Comparison of ENCODE assay signal across 25 mouse cellular contexts in genomic region chr2:21294002-21294401, GRCm38 (mm10).
DNase-seq lines count a peak whose midpoint lies in the region; ATAC-seq and TF ChIP-seq lines count a peak whose summit lies in the region.
"Had no signal": no experiment of that assay in that cellular context is flagged by ENCODE, and none has a peak within 500 bp of the region (broad histone marks: within the 10 kb centered on the region; RNA-seq: fewer than 3 reads in every experiment).

No protein-coding gene starts in this region.

- H3K27ac ChIP-seq in hindbrain, embryonic 16.5 days (ENCODE audit: low read depth, low read length), result no peak overlapping the region
- H3K27ac ChIP-seq: embryonic facial prominence, embryonic 12.5 days; embryonic facial prominence, embryonic 15.5 days; gastrocnemius, adult 2 months; hindbrain, embryonic 12.5 days had no signal

- no peak for ATAC-seq in hindbrain, embryonic 16.5 days
- ATAC-seq: activated CD4-positive, CD25-positive, alpha-beta regulatory T cell, adult 4 months; CD4-positive, CD25-positive, alpha-beta regulatory T cell, adult 4 months; forebrain, embryonic 14.5 days; forebrain, postnatal 0 days; intestine, embryonic 16.5 days had no signal

- WGBS in hindbrain, embryonic 16.5 days, result 64% methylated on average over 2 of the region's 2 CpGs

- no peak overlapping the region for H3ac ChIP-seq in C2C12 (ENCODE audit: control insufficient read depth, insufficient read length, low read depth)
- H3ac ChIP-seq in myocyte (ENCODE audit: control insufficient read depth, insufficient read length), result no peak overlapping the region

- H3K79me2 ChIP-seq in C2C12 (ENCODE audit: control insufficient read depth, insufficient read depth) (no peaks in the 10 kb centered on the region), myocyte (ENCODE audit: control insufficient read depth, insufficient read depth) (no peaks in the 10 kb centered on the region)

- H3K27me3 ChIP-seq in C2C12 (ENCODE audit: control insufficient read depth, insufficient read depth, insufficient read length) (no peaks in the 10 kb centered on the region), myocyte (ENCODE audit: control insufficient read depth, insufficient read depth, insufficient read length) (no peaks in the 10 kb centered on the region)
- H3K27me3 ChIP-seq in hindbrain, embryonic 16.5 days (replicated peaks; ENCODE audit: control insufficient read depth, insufficient read depth, low read length), result no peaks in the 10 kb centered on the region
- H3K27me3 ChIP-seq: embryonic facial prominence, embryonic 12.5 days; embryonic facial prominence, embryonic 15.5 days; hindbrain, embryonic 12.5 days; hindbrain, embryonic 15.5 days had no signal

- H3K4me3 ChIP-seq in C2C12 (ENCODE audit: insufficient read depth, poor library complexity, severe bottlenecking), result no peak overlapping the region
- H3K4me3 ChIP-seq in myocyte, result no peak overlapping the region
- H3K4me3 ChIP-seq in hindbrain, embryonic 16.5 days (ENCODE audit: low read length), result no peak overlapping the region
- H3K4me3 ChIP-seq: embryonic facial prominence, embryonic 12.5 days; embryonic facial prominence, embryonic 15.5 days; gastrocnemius, adult 2 months; hindbrain, embryonic 12.5 days; hindbrain, embryonic 15.5 days had no signal

- H3K79me3 ChIP-seq in C2C12 (ENCODE audit: low read depth), result no peaks in the 10 kb centered on the region

- H3K36me3 ChIP-seq in C2C12 (ENCODE audit: control insufficient read depth, insufficient read depth) (no peaks in the 10 kb centered on the region), myocyte (ENCODE audit: control insufficient read depth, insufficient read depth) (no peaks in the 10 kb centered on the region)
- no peaks in the 10 kb centered on the region for H3K36me3 ChIP-seq in hindbrain, embryonic 16.5 days (ENCODE audit: control insufficient read depth, insufficient read depth, low read length)
- H3K36me3 ChIP-seq: embryonic facial prominence, embryonic 12.5 days; embryonic facial prominence, embryonic 15.5 days; hindbrain, embryonic 12.5 days; hindbrain, embryonic 15.5 days had no signal

- TF ChIP-seq CTCF in C2C12 (IDR thresholded peaks at IDR 0.05; ENCODE audit: control insufficient read depth, insufficient read depth, insufficient read length), result no peak

- TF ChIP-seq POLR2A in myocyte (IDR thresholded peaks at IDR 0.05; ENCODE audit: insufficient read length, low read depth), result no peak

- H3K4me1 ChIP-seq in hindbrain, embryonic 16.5 days (ENCODE audit: control insufficient read depth, insufficient read depth, low read depth, low read length), result peaks cover 6% of the 10 kb centered on the region
- H3K4me1 ChIP-seq: embryonic facial prominence, embryonic 12.5 days; embryonic facial prominence, embryonic 15.5 days had no signal

- H3K4me2 ChIP-seq in myocyte (ENCODE audit: low read depth), result peak overlapping the region; percentile 57
- H3K4me2 ChIP-seq in hindbrain, embryonic 16.5 days (ENCODE audit: low read length), result no peak overlapping the region
- H3K4me2 ChIP-seq: embryonic facial prominence, embryonic 12.5 days; embryonic facial prominence, embryonic 15.5 days; heart, embryonic 11.5 days; hindbrain, embryonic 12.5 days; hindbrain, embryonic 15.5 days had no signal

- no peaks in the 10 kb centered on the region for H3K9me3 ChIP-seq in hindbrain, embryonic 16.5 days (ENCODE audit: control insufficient read depth, low read length)
- H3K9me3 ChIP-seq: embryonic facial prominence, embryonic 12.5 days; embryonic facial prominence, embryonic 15.5 days; hindbrain, embryonic 12.5 days; hindbrain, embryonic 15.5 days had no signal

- DNase-seq in NIH3T3 (ENCODE audit: low read depth), result peak; percentile 14
- DNase-seq in ovary, adult 18-20 months (ENCODE audit: low spot score), result no peak
- no peak for DNase-seq in ovary, postnatal 14 days (ENCODE audit: low spot score)
- DNase-seq: adrenal gland, adult 8-10 months; adrenal gland, postnatal 36 days; B cell, adult 2 months; cerebellum, adult 11 months; cerebellum, adult 9-11 months; cerebellum, postnatal 25 days; forebrain, postnatal 0 days; gastrocnemius, adult 2 months; gastrocnemius, postnatal 14 days; heart, adult 11 months had no signal

- H3K9ac ChIP-seq in hindbrain, embryonic 16.5 days (ENCODE audit: low read depth, low read length), result no peak overlapping the region
- H3K9ac ChIP-seq: embryonic facial prominence, embryonic 12.5 days; embryonic facial prominence, embryonic 15.5 days; forebrain, postnatal 0 days; hindbrain, embryonic 12.5 days; hindbrain, embryonic 15.5 days had no signal

TF ChIP-seq in C2C12, 6 proteins besides CTCF, POLR2A, EP300 and RAD21:
- TF ChIP-seq MYOD1 (IDR thresholded peaks at IDR 0.05; ENCODE audit: control insufficient read depth, insufficient read length, low read depth) (peak; percentile 60), CEBPB (IDR thresholded peaks at IDR 0.05; ENCODE audit: low read depth) (no peak), FOSL1 (IDR thresholded peaks at IDR 0.05; ENCODE audit: insufficient read depth, low read length, poor library complexity, severe bottlenecking) (no peak), USF1 (IDR thresholded peaks at IDR 0.05; ENCODE audit: low read depth) (no peak), MYOG (IDR thresholded peaks at IDR 0.05; ENCODE audit: control insufficient read depth, extremely low read depth, insufficient read length) (no peak), MAX (IDR thresholded peaks at IDR 0.05) (no peak)
TF ChIP-seq in C2C12: peak in this region for 1.

TF ChIP-seq in myocyte, 11 proteins besides CTCF, POLR2A, EP300 and RAD21:
- no peak for TF ChIP-seq SRF (IDR thresholded peaks at IDR 0.05; ENCODE audit: control insufficient read depth, insufficient read length, low read depth)
- TF ChIP-seq POLR2AphosphoS2 (IDR thresholded peaks at IDR 0.05; ENCODE audit: insufficient read length, low read depth), result no peak
- TF ChIP-seq TCF12 (IDR thresholded peaks at IDR 0.05; ENCODE audit: insufficient read depth, poor library complexity, severe bottlenecking), result no peak
- no peak for TF ChIP-seq REST (IDR thresholded peaks at IDR 0.05; ENCODE audit: insufficient read depth, insufficient read length)
- TF ChIP-seq E2F4 (IDR thresholded peaks at IDR 0.05; ENCODE audit: insufficient read depth), result no peak
- peak in 1 of 3 experiments; percentile 35 for TF ChIP-seq MYOD1 (IDR thresholded peaks at IDR 0.05; ENCODE audit: control insufficient read depth in 1 of 3, insufficient read length in 2 of 3, low read depth in 2 of 3)
TF ChIP-seq in myocyte: peak in this region for 1.
